Mouse (Mus musculus): ENCODE measurements at regions not wholly inside any gene's neighbourhood (a gene's known extent, or its start where the extent isn't known, plus 50 kb on each side); places are given as distances from the start of the nearest gene placed in this dataset.

DNA sequence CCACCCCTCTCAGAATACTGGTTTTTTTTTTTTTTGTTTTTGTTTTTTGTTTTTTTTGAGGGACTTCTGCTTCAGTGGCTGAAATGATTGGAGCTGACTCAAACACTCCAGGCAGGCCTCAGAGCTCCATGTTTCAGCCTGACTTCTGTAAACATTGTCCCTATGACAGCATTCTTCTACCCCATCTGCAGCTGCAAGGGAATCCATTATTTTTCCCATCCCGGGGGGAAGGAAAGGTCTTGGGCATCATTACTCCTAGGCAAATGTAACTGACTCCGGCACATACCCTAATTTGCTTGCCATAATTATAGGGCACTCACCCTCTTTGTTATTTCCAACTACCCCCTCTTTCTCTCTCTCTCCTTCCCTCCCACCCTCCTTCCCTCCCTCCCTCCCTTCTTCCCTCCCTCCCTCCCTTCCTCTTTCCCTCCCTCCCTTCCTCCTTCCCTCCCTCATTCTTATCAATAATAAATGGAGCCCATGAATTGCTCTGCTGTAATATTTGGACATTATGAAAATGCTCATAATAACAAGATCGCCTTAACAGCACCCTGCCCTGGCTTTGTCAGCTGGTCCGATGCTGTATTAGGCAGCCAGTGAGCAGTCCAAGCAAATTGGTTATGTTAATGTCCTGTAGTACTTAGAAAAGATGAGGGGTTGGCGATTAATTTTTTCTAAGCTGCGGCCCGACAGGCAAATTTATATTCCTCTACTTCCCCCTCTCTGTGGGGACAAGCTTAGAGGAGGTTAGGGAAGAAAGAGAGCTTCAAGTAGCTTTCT, 395.0 kb upstream of the Gm10295 start:
- no peak overlapping the region for H3K27ac ChIP-seq (replicated peaks in 1 of 2; ENCODE audit: control insufficient read depth in 1 of 2, insufficient read depth in 1 of 2, low read depth in 2 of 2, low read length in 2 of 2)
- H3K36me3 ChIP-seq (ENCODE audit: control insufficient read depth, insufficient read depth, low read length) = no peaks in the 10 kb centered on the region
- no peaks in the 10 kb centered on the region for H3K4me1 ChIP-seq (ENCODE audit: control insufficient read depth in 2 of 2, insufficient read depth in 2 of 2, low read length in 2 of 2)
- H3K9ac ChIP-seq (ENCODE audit: low read length) = no peak overlapping the region
- no peak overlapping the region for H3K4me2 ChIP-seq (ENCODE audit: low read length)
- ATAC-seq (ENCODE audit: insufficient number of reproducible peaks, insufficient read depth, low FRiP score, low read depth) = no peak
- H3K9me3 ChIP-seq (ENCODE audit: control insufficient read depth, low read length) = no peaks in the 10 kb centered on the region
- no peaks in the 10 kb centered on the region for H3K27me3 ChIP-seq (ENCODE audit: control insufficient read depth, insufficient read depth, low read length)
- WGBS = 82% methylated on average over 7 of the region's 7 CpGs
- no peak overlapping the region for H3K4me3 ChIP-seq (ENCODE audit: control insufficient read depth in 1 of 2, insufficient read depth in 1 of 2, low read depth in 1 of 2, low read length in 2 of 2)

DNA sequence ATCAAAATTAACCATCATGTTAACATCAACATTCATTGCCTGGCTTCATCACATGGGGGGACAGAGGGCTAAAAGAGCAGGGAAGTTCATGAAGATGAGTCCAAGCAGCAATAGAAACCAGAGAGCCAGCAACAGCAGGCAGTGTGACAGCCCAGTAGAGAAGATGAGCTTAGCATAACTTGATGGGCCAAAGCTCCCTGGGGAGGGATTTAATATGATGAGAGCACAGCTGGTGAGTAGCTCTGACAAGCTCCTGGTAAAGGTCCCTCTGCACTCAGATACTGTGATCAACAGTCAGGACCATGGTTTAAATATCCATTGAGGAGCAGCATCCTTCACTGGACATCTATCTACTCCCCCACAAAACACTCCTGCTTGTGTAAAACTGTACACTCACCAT, 377.2 kb upstream of the Gm10295 start:
- ATAC-seq (ENCODE audit: insufficient number of reproducible peaks, insufficient read depth, low FRiP score, low read depth) = no peak

DNA sequence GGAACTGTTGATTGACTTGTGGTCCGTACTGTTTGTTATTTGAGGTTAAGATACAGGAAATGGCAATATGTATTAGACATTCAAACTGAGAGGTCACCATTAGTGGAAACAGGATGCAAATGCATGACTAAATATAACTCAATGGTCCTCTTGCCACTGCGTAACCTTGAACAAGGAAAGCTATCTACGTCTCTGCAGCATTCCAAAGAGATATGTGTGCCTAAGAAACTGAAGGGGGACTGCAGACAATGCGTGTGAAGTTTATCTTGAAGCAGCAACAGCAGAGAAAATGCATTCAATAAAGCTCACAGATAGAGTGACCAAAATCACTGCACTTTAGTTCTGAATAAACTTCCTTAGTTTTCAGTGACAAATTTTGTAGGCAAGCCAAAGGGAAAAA, 356.9 kb upstream of the Gm10295 start:
- Histone ChIP-seq H3K27ac (replicated peaks in 1 of 2; ENCODE audit: control insufficient read depth in 1 of 2, insufficient read depth in 1 of 2, low read depth in 2 of 2, low read length in 2 of 2) (no peak overlapping the region; a peak in 1 of 4 replicates), H3K9ac (ENCODE audit: low read length) (no peak overlapping the region), H3K27me3 (ENCODE audit: control insufficient read depth, insufficient read depth, low read length) (no peaks in the 10 kb centered on the region), H3K4me1 (ENCODE audit: control insufficient read depth in 2 of 2, insufficient read depth in 2 of 2, low read length in 2 of 2) (peaks cover 2 to 22% of the 10 kb centered on the region in 2 experiments), H3K4me2 (ENCODE audit: low read length) (peak overlapping the region; percentile 23; the same call in 1 of the 2 replicates), H3K36me3 (ENCODE audit: control insufficient read depth, insufficient read depth, low read length) (no peaks in the 10 kb centered on the region), H3K4me3 (ENCODE audit: control insufficient read depth in 1 of 2, insufficient read depth in 1 of 2, low read depth in 1 of 2, low read length in 2 of 2) (no peak overlapping the region), H3K9me3 (ENCODE audit: control insufficient read depth, low read length) (no peaks in the 10 kb centered on the region)
- WGBS = 16% methylated on average over 4 of the region's 4 CpGs
- no peak for ATAC-seq (ENCODE audit: insufficient number of reproducible peaks, insufficient read depth, low FRiP score, low read depth)

More for the DNA sequence above, 377.2 kb upstream of the Gm10295 start:
- H3K36me3 ChIP-seq (ENCODE audit: control insufficient read depth, insufficient read depth, low read length) = no peaks in the 10 kb centered on the region
- no peak overlapping the region for H3K27ac ChIP-seq (replicated peaks in 1 of 2; ENCODE audit: control insufficient read depth in 1 of 2, insufficient read depth in 1 of 2, low read depth in 2 of 2, low read length in 2 of 2)
- H3K4me2 ChIP-seq (ENCODE audit: low read length) = no peak overlapping the region
- H3K4me1 ChIP-seq (ENCODE audit: control insufficient read depth in 2 of 2, insufficient read depth in 2 of 2, low read length in 2 of 2) = no peaks in the 10 kb centered on the region
- no peak overlapping the region for H3K4me3 ChIP-seq (ENCODE audit: control insufficient read depth in 1 of 2, insufficient read depth in 1 of 2, low read depth in 1 of 2, low read length in 2 of 2)
- no peaks in the 10 kb centered on the region for H3K27me3 ChIP-seq (ENCODE audit: control insufficient read depth, insufficient read depth, low read length)
- no peak overlapping the region for H3K9ac ChIP-seq (ENCODE audit: low read length)
- no peaks in the 10 kb centered on the region for H3K9me3 ChIP-seq (ENCODE audit: control insufficient read depth, low read length)

DNA sequence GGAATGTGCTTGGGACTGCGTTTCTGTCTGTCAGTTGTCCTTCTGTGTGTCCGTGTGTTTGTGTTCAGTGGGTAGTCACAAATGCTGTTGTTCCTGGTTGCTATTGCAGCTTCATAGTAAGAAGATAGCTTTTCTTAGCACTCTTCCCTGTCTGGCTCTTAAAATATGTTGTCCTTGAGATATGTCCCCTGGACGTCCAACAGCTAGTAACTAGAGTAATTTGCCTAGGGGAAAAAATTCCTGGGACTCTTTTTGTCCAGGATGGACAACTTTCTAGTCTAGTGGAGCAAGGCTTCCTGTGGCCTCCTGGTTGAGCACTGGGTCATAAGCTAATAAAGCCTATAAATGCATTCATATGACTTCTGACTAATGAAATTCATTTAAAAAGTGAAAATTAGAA, 354.9 kb upstream of the Gm10295 start:
- WGBS = 32% methylated on average over 3 of the region's 3 CpGs
- H3K4me1 ChIP-seq (ENCODE audit: control insufficient read depth in 2 of 2, insufficient read depth in 2 of 2, low read length in 2 of 2) = peaks cover 2 to 22% of the 10 kb centered on the region in 2 experiments
- H3K27ac ChIP-seq (replicated peaks in 1 of 2; ENCODE audit: control insufficient read depth in 1 of 2, insufficient read depth in 1 of 2, low read depth in 2 of 2, low read length in 2 of 2) = no peak overlapping the region
- H3K36me3 ChIP-seq (ENCODE audit: control insufficient read depth, insufficient read depth, low read length) = no peaks in the 10 kb centered on the region
- ATAC-seq (ENCODE audit: insufficient number of reproducible peaks, insufficient read depth, low FRiP score, low read depth) = no peak
- no peak overlapping the region for H3K9ac ChIP-seq (ENCODE audit: low read length)
- H3K9me3 ChIP-seq (ENCODE audit: control insufficient read depth, low read length) = no peaks in the 10 kb centered on the region
- no peak overlapping the region for H3K4me3 ChIP-seq (ENCODE audit: control insufficient read depth in 1 of 2, insufficient read depth in 1 of 2, low read depth in 1 of 2, low read length in 2 of 2)
- no peaks in the 10 kb centered on the region for H3K27me3 ChIP-seq (ENCODE audit: control insufficient read depth, insufficient read depth, low read length)
- peak overlapping the region; percentile 92 for H3K4me2 ChIP-seq (ENCODE audit: low read length)

DNA sequence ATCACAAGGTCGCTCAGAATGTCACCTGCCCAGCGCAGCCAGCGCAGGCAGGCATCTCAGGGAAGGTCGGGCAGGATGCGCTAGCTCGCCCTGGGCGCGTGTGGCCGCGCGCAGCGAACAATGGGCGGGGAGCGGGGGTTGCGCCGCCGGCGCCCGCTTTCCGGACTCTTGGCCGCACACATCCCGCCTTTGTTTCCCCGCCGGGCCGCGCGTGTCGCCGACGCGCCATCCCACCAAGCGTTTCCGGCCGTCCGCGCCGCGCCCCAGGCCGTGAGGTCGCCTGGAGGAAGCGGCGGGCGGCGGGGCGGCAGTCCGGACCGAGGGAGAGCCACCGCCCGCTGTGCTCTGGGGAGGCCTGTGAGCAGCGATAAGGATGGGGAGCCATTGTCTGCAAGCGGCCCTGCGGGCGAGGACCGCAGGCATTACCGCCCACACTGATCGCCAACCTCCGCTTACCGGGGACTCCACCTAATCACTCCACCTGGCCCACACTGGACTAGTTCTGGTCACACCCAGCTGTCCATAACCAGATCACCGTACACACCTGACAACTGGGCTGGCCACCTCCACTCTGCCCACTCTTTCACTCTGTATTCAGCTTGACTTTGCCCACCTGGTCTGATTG, 354.3 kb upstream of the Gm10295 start:
- Histone ChIP-seq H3K36me3 (ENCODE audit: control insufficient read depth, insufficient read depth, low read length) (no peaks in the 10 kb centered on the region), H3K4me2 (ENCODE audit: low read length) (peak overlapping the region; percentile 92), H3K9me3 (ENCODE audit: control insufficient read depth, low read length) (no peaks in the 10 kb centered on the region), H3K9ac (ENCODE audit: low read length) (peak overlapping the region; percentile 71), H3K27ac (replicated peaks in 1 of 2; ENCODE audit: control insufficient read depth in 1 of 2, insufficient read depth in 1 of 2, low read depth in 2 of 2, low read length in 2 of 2) (peak overlapping the region; percentile 55 to 66), H3K4me1 (ENCODE audit: control insufficient read depth in 2 of 2, insufficient read depth in 2 of 2, low read length in 2 of 2) (peaks cover 2 to 22% of the 10 kb centered on the region in 2 experiments), H3K27me3 (ENCODE audit: control insufficient read depth, insufficient read depth, low read length) (no peaks in the 10 kb centered on the region), H3K4me3 (ENCODE audit: control insufficient read depth in 1 of 2, insufficient read depth in 1 of 2, low read depth in 1 of 2, low read length in 2 of 2) (peak overlapping the region; percentile 49 to 59)
- peak; percentile 84 for ATAC-seq (ENCODE audit: insufficient number of reproducible peaks, insufficient read depth, low FRiP score, low read depth)
- 0% methylated on average over 59 of the region's 59 CpGs for WGBS

DNA sequence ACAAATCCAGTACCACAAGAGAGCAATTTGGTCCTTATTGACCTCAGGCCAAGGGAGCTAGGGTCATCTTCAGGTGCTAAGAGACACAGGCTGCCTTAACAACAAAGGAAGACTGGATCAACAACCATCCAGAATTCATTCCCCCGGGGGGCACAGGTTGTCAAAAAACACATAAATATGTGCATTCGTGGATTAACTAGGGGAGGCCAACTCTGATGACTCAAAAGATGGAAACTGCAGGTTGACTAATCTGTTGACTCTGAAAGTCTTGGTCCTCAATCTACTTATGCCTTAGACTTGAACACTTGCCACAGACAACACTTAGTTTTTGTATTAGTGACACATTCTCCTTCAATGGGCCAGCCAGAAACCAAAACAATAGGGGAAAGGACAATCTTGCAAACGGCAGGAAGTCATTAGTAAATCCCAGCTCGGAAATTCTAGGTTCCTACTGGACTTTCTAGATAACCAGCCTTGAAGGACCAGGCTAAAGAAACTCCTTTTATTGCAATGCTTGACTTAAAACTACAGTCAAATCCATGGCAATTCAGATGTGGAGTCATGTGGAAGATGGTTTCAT, 353.5 kb upstream of the Gm10295 start:
- H3K36me3 ChIP-seq (ENCODE audit: control insufficient read depth, insufficient read depth, low read length) = no peaks in the 10 kb centered on the region
- H3K4me2 ChIP-seq (ENCODE audit: low read length) = peak overlapping the region; percentile 92
- peak overlapping the region; percentile 55 to 66 for H3K27ac ChIP-seq (replicated peaks in 1 of 2; ENCODE audit: control insufficient read depth in 1 of 2, insufficient read depth in 1 of 2, low read depth in 2 of 2, low read length in 2 of 2)
- ATAC-seq (ENCODE audit: insufficient number of reproducible peaks, insufficient read depth, low FRiP score, low read depth) = no peak
- 55% methylated on average over 4 of the region's 4 CpGs for WGBS
- H3K4me3 ChIP-seq (ENCODE audit: control insufficient read depth in 1 of 2, insufficient read depth in 1 of 2, low read depth in 1 of 2, low read length in 2 of 2) = peak overlapping the region in 1 of 2 experiments; percentile 59; a peak in 1 of 4 replicates
- H3K9me3 ChIP-seq (ENCODE audit: control insufficient read depth, low read length) = no peaks in the 10 kb centered on the region
- H3K27me3 ChIP-seq (ENCODE audit: control insufficient read depth, insufficient read depth, low read length) = no peaks in the 10 kb centered on the region
- H3K4me1 ChIP-seq (ENCODE audit: control insufficient read depth in 2 of 2, insufficient read depth in 2 of 2, low read length in 2 of 2) = peaks cover 2 to 22% of the 10 kb centered on the region in 2 experiments
- H3K9ac ChIP-seq (ENCODE audit: low read length) = peak overlapping the region; percentile 71; the same call in 1 of the 2 replicates

All from heart, embryonic 14.5 days (tissue).